Mouse (Mus musculus) limb, embryonic 12.5 days (tissue): ENCODE measurements around the gene Ndufs3. TPM values are rescaled to one million over a fixed set of nuclear protein-coding genes. Genes with fewer than 3 reads are reported as not detected.

Experiments used
- ATAC-seq: fragments of 200-750 bp; cut with Nextera tagmentation; 2 replicates; pipeline ENCODE4 v1.8.0; 2017; ENCODE audit warnings: low read depth, moderate TSS enrichment; ENCODE audit not compliant: insufficient number of reproducible peaks, insufficient read depth, low FRiP score, low TSS enrichment
- H3K27ac ChIP-seq: fragments of 300-500 bp; sonication (generic); 2 replicates; pipeline ENCODE4 v1.5.1; 2016; ENCODE audit warnings: mild to moderate bottlenecking, moderate library complexity
- H3K27me3 ChIP-seq: fragments of 300-500 bp; sonication (generic); 2 replicates; pipeline ENCODE4 v1.6.1; 2016; ENCODE audit warnings: mild to moderate bottlenecking, moderate library complexity
- H3K36me3 ChIP-seq: fragments of 300-500 bp; sonication (generic); 2 replicates; pipeline ENCODE4 v1.6.1; 2016; ENCODE audit warnings: mild to moderate bottlenecking, moderate library complexity
- H3K4me1 ChIP-seq: fragments of 300-500 bp; sonication (generic); replicated peaks from 2 replicates; pipeline ENCODE4 v1.6.1; 2016
- H3K4me2 ChIP-seq: fragments of 300-500 bp; sonication (generic); 2 replicates; pipeline ENCODE4 v1.6.1; 2016; ENCODE audit warnings: mild to moderate bottlenecking, moderate library complexity
- H3K4me3 ChIP-seq: fragments of 300-500 bp; sonication (generic); replicated peaks from 2 replicates; pipeline ENCODE4 v1.5.1; 2016; ENCODE audit warnings: mild to moderate bottlenecking
- H3K9ac ChIP-seq: fragments of 300-500 bp; sonication (generic); replicated peaks from 2 replicates; pipeline ENCODE4 v1.6.1; 2016; ENCODE audit warnings: mild to moderate bottlenecking, moderate library complexity
- H3K9me3 ChIP-seq: fragments of 300-500 bp; sonication (generic); 2 replicates; pipeline ENCODE4 v1.6.1; 2016; ENCODE audit warnings: mild to moderate bottlenecking, moderate library complexity
- WGBS: fragments of 180-500 bp; shearing (Covaris S2); methylation state at CpG from one replicate; pipeline ENCODE4 v1.1.7; 2016; 5-methylcytosine and 5-hydroxymethylcytosine counted together
- polyA plus RNA-seq: library from polyadenylated mRNA; unstranded; fragments of >200 nt; fragmentation: Nextera tagmentation; extraction: Ambion mirVana; gene quantifications from 2 replicates; pipeline ENCODE4 v1.2.1, GENCODE M21; 2016

Ndufs3 gene
- polyA plus RNA-seq, 1 experiment from 2014 or later = 212 TPM

DNA sequence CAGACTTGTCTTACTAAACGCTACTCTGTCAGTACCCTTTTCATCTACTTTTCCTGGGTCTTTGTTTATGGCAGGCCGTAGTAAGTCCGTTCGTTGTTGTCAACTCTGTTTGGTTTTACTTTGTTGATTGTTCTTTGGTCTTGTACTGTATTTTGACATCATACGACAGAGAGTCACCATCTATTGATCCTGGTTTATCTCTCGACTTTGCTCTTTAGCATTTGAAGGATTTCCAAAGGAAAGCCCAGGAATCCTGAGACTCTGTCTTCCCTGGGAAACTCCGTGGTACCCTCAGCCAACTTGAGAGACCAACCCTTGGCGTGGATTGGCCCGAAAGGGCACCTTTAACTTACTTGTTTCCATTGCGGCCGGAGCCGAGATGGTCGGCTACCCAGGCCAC, 23.9 kb upstream of the Ndufs3 start:
- ATAC-seq = no peak
- no peaks in the 10 kb centered on the region for H3K9me3 ChIP-seq
- H3K27me3 ChIP-seq = peaks cover 10% of the 10 kb centered on the region; the same call in 1 of the 2 replicates
- no peaks in the 10 kb centered on the region for H3K4me1 ChIP-seq
- WGBS = 86% methylated on average over 13 of the region's 13 CpGs
- H3K4me2 ChIP-seq = no peak overlapping the region
- H3K4me3 ChIP-seq = no peak overlapping the region
- H3K9ac ChIP-seq = no peak overlapping the region
- H3K27ac ChIP-seq = no peak overlapping the region
- no peaks in the 10 kb centered on the region for H3K36me3 ChIP-seq

DNA sequence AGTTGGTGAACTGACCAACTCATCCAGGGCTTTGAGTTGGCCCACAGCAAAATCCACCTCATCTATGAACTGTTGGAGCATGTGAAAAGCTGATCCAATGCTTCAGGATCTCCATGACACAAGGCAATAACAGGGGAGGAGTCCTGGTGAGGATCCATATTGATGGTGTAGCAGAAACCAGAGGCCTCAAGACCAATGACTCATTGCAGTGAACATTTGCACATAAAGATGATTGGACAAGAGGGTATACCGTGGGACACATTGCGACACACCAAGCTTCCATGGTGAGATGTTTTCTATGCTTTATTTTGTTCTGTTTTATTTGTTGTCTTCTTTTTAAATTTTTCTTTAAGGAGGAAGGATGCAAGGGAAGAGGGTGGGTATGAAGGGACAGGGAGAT, 18.0 kb upstream of the Ndufs3 start:
- Histone ChIP-seq H3K27ac (no peak overlapping the region), H3K36me3 (no peaks in the 10 kb centered on the region), H3K4me1 (peaks cover 4% of the 10 kb centered on the region; the same call in 1 of the 2 replicates), H3K4me2 (no peak overlapping the region), H3K9me3 (no peaks in the 10 kb centered on the region), H3K9ac (no peak overlapping the region), H3K4me3 (no peak overlapping the region), H3K27me3 (no peaks in the 10 kb centered on the region)
- 97% methylated on average over 2 of the region's 2 CpGs for WGBS
- ATAC-seq = no peak

DNA sequence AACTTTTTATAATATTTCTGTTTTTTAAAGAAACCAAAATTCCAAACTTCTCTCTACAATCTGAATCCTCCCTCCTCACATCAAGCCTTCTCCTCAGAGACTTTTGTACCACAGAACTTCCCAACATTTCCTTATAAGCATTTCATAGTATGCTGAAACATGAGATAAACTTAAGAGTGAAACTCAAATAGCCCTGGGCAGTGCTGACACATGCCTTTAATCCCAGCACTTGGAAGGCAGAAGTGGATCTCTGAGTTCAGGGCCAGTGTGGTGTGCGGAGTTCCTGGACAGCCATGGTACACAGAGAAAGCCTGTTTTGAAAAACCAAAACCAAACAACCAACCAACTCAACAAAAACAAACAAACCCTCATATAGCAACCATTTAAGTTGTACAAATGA, 16.6 kb upstream of the Ndufs3 start:
- no peak for ATAC-seq
- no peak overlapping the region for H3K4me2 ChIP-seq
- H3K9ac ChIP-seq = no peak overlapping the region
- no peak overlapping the region for H3K4me3 ChIP-seq
- no peaks in the 10 kb centered on the region for H3K9me3 ChIP-seq
- H3K27me3 ChIP-seq = no peaks in the 10 kb centered on the region
- H3K36me3 ChIP-seq = no peaks in the 10 kb centered on the region
- WGBS = 95% methylated on average over 1 of the region's 1 CpGs
- no peak overlapping the region for H3K27ac ChIP-seq
- H3K4me1 ChIP-seq = peaks cover 9% of the 10 kb centered on the region

DNA sequence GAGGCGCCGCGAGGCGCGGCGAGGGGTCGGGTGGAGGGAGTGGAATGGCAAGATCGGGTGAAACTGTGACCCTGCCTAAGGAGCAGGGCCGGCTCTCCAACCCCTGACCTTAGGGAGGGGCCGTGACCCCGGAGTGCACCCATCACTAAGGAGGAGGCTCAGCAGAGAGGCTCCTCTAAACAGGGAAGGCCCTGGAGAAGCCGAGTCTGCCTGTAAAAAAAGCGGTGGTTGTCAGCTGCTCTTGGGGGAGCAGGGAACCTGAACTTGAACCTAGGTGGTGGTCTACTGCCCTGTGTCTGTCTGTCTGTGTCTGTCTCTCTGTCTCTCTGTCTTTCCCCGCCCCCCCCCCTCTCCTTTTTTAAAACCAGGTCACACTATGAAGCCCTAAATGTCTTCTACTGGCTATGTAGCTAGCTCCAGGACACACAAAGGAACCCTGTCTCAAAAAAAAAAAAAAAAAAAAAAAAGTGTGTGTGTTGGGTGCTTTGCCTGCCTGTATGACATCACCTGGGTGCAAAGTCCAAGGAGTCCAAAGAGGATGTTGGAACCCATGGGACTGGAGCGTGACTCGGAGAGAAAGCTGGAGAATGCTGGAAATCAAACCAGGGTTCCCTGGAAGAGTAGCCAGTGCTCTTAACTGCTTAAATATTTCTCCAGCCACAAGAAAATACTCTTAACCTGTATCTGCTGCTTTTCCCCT, 13.5 kb upstream of the Ndufs3 start:
- Histone ChIP-seq H3K9ac (peak overlapping the region; percentile 98), H3K4me3 (peak overlapping the region; percentile 69), H3K4me1 (peaks cover 18% of the 10 kb centered on the region), H3K36me3 (peaks cover 19% of the 10 kb centered on the region; the same call in 1 of the 2 replicates), H3K4me2 (peak overlapping the region; percentile 80), H3K9me3 (no peaks in the 10 kb centered on the region), H3K27ac (peak overlapping the region; percentile 97), H3K27me3 (no peaks in the 10 kb centered on the region)
- peak; percentile 45; the same call in 1 of the 2 replicates for ATAC-seq
- 10% methylated on average over 16 of the region's 16 CpGs for WGBS

DNA sequence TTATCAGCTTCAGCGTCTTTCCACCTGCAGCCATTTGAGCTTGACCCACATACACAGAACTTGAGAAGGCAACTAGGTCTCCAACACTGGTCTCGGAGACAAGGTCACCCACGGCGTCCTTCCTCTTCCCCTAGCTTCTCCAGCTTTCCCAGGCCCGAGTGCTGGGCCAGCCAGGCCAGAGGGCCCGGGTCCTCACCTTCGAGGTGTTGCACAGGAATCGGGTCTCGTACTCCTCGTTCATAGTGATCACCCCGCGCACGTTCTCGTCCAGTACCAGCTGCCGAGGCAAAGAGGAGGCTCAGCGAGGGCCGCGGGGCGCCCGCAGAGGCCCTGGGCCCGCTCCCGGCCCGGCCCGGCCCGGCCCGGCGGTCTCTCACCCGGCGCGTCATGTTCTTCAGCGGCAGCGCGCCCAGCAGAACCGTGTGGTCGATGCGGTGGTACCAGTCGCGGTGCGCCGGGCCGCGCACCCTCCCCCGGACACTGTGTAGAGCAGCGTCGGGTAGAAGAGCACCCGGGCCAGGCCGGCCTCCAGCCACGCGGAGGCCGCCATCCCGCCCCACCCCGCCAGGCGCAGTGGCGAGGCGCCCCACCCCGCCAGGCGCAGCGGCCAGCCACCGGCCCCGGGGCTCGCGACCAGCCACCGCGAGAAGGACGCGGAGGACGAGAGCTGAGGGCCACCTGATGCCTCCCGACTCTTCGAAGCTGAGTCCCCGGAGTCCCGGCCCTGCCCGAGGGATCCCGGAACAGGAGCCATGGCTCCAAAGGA, 12.8 kb upstream of the Ndufs3 start:
- peak overlapping the region; percentile 69 for H3K4me3 ChIP-seq
- peak overlapping the region; percentile 80 for H3K4me2 ChIP-seq
- H3K9ac ChIP-seq = peak overlapping the region; percentile 98
- no peaks in the 10 kb centered on the region for H3K27me3 ChIP-seq
- H3K4me1 ChIP-seq = peaks cover 18% of the 10 kb centered on the region
- peak overlapping the region; percentile 97 for H3K27ac ChIP-seq
- under 1% methylated on average over 73 of the region's 73 CpGs for WGBS
- H3K9me3 ChIP-seq = no peaks in the 10 kb centered on the region
- peak; percentile 80 for ATAC-seq
- H3K36me3 ChIP-seq = peaks cover 26% of the 10 kb centered on the region; the same call in 1 of the 2 replicates

DNA sequence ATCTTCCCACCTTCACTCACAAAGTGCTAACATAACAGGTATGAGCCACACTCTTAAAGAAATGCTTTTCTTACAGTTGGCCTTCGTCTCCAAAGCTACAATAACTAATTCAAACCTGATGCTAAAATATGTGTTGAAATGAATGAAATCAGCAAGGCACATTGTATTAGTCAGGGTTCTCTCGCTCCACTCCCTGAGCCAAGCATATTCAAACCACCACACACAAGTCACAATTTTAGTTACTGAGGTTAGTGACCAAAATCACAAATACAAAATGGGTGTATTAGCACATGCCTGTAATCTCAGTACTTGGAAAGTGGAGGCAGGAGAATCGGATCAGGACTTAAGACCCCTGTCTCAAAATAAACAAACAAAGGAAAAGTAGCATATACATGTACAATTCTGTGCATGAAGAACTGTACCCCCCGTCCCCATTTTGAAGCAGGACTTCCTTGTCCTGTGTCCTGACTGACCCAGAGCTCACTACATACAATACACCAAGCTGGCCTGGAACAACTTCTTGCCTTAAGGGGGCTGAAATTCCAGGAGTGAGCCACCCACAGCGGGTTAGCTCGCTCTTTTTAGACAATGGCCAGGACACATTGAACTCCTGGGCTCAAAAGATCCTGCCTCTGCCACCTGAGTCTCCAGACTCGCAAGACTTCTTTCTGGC, 12.1 kb upstream of the Ndufs3 start:
- Histone ChIP-seq H3K27ac (peak overlapping the region; percentile 97), H3K4me1 (peaks cover 18% of the 10 kb centered on the region), H3K9me3 (no peaks in the 10 kb centered on the region), H3K4me3 (peak overlapping the region; percentile 69), H3K27me3 (no peaks in the 10 kb centered on the region), H3K36me3 (peaks cover 29% of the 10 kb centered on the region), H3K9ac (peak overlapping the region; percentile 98), H3K4me2 (peak overlapping the region; percentile 80)
- 26% methylated on average over 7 of the region's 7 CpGs for WGBS
- ATAC-seq = peak; percentile 24; the same call in 1 of the 2 replicates

DNA sequence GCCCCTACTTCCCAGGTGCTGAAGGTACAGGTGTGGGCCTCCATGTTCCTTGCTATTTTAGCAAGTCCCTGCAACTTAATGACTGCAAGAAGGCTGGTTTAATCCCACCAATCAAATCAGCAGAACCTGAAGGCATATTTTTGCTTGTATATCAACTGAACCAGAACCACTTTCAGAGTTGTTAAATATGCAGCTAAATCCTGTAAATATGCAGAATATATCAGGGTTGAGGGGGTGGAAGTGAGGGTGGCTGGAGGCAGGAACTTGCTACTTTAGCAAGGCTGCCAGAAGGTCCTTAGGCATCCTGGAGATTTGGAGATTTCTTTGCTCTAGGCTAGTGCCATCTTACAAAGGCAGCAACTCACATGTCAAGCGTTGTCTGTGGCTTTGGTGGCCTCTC, 10.9 kb upstream of the Ndufs3 start:
- no peak overlapping the region for H3K27ac ChIP-seq
- H3K27me3 ChIP-seq = no peaks in the 10 kb centered on the region
- ATAC-seq = no peak

DNA sequence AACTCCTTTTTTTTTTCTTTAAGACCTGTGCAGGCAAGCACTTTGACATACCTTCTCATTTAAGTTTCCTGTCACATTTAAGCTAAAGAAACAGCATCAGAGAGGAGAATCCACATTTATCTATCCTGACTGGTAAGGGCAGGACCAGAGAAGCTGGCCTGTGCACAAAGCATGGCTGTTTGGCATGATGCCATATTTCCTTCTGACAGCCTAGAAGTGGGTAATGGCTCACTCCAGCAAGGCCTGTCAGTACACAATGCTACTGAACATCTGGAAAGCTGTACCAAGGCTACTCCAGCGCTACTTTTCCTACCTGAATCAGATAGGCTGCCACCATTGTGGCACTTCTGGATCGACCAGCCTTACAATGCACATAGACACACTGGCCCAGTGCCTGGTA, 9.0 kb upstream of the Ndufs3 start:
- no peak overlapping the region for H3K27ac ChIP-seq
- no peak for ATAC-seq
- H3K4me1 ChIP-seq = peaks cover 18% of the 10 kb centered on the region
- no peak overlapping the region for H3K4me2 ChIP-seq
- H3K27me3 ChIP-seq = no peaks in the 10 kb centered on the region
- no peaks in the 10 kb centered on the region for H3K9me3 ChIP-seq
- peaks cover 60% of the 10 kb centered on the region for H3K36me3 ChIP-seq
- no peak overlapping the region for H3K4me3 ChIP-seq
- H3K9ac ChIP-seq = no peak overlapping the region
- whole genome bisulfite sequencing = 86% methylated on average over 2 of the region's 2 CpGs

More for the DNA sequence above, 10.9 kb upstream of the Ndufs3 start:
- no peak overlapping the region for H3K4me3 ChIP-seq
- H3K9me3 ChIP-seq = no peaks in the 10 kb centered on the region
- H3K36me3 ChIP-seq = peaks cover 41% of the 10 kb centered on the region
- H3K9ac ChIP-seq = no peak overlapping the region; the same call in 1 of the 2 replicates
- 96% methylated on average over 1 of the region's 1 CpGs for WGBS
- H3K4me2 ChIP-seq = 0 out of 2 replicates have a peak overlapping the region, but pooled peaks have one; percentile 80
- H3K4me1 ChIP-seq = peaks cover 18% of the 10 kb centered on the region

DNA sequence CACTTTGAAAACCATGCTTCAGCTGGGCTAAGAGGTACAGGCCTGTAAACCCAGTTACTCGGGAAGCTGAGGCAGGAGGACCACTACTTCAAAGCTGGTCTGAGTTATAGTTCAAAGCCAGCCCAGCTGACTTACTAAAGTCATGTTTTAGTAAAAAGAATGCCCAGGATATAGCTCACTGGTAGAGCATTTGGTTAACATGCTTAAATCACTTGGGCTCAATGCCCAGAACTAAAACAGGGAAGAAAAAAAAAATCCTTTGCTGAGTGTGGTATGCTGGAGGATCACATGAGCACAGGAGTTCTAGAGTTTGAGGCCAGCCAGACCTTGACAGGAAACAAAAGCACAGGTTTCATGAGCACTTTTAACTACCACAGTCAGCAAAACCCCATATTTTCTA, 7.0 kb upstream of the Ndufs3 start:
- WGBS = 77% methylated on average over 1 of the region's 1 CpGs
- H3K9me3 ChIP-seq = no peaks in the 10 kb centered on the region
- H3K4me3 ChIP-seq = no peak overlapping the region
- H3K4me2 ChIP-seq = no peak overlapping the region
- peaks cover 14% of the 10 kb centered on the region for H3K4me1 ChIP-seq
- H3K27ac ChIP-seq = no peak overlapping the region
- H3K9ac ChIP-seq = no peak overlapping the region
- H3K36me3 ChIP-seq = peaks cover 78% of the 10 kb centered on the region
- no peak for ATAC-seq
- H3K27me3 ChIP-seq = no peaks in the 10 kb centered on the region

DNA sequence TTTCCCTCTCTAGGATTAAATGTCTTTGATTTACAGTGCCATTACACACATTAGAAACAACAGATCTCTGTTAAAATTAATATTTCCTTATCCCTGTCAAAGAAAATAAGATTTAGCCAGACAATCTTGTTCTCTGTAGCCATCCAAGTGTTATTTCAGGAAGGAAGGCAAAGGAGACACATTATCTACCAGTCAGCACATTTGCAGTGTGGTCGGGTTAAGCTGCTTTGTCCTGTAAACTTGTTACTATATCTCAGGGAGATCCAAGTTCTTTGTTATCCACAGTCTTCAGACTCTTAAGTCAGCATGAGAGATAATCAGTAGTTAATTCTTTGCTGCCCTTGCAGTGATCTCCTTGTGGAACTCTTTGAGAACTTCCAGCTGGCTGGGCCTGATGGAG, 6.2 kb upstream of the Ndufs3 start:
- Histone ChIP-seq H3K4me1 (peaks cover 11% of the 10 kb centered on the region), H3K4me2 (no peak overlapping the region), H3K36me3 (peaks cover 83% of the 10 kb centered on the region), H3K9me3 (no peaks in the 10 kb centered on the region), H3K27me3 (no peaks in the 10 kb centered on the region), H3K4me3 (no peak overlapping the region), H3K27ac (no peak overlapping the region), H3K9ac (no peak overlapping the region)
- WGBS = 92% methylated on average over 1 of the region's 1 CpGs
- no peak for ATAC-seq

DNA sequence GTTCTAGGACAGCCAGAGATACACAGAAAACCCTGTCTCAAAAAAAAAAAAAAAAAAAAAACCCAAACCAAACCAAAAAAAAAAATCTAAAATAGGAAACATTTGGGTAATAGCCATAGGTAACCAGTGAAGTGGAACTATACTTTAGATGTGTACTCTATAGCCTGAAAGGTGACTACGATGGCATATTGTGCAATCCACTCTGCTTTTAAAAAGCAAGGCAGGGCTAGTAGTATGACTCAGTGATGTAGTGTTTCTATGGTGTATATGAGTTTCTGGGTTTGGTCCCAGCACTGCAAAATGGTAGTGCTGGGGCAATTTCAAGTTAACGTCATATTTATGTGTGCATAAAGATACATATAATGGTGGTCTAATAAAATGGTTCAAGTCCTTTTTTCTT, 2.1 kb upstream of the Ndufs3 start:
- no peaks in the 10 kb centered on the region for H3K9me3 ChIP-seq
- H3K4me1 ChIP-seq = peaks cover 21% of the 10 kb centered on the region
- peaks cover 67% of the 10 kb centered on the region for H3K36me3 ChIP-seq
- no peak overlapping the region for H3K4me2 ChIP-seq
- no peak overlapping the region for H3K9ac ChIP-seq
- no peak overlapping the region for H3K4me3 ChIP-seq
- no peak for ATAC-seq
- no peaks in the 10 kb centered on the region for H3K27me3 ChIP-seq
- 96% methylated on average over 2 of the region's 2 CpGs for WGBS
- H3K27ac ChIP-seq = no peak overlapping the region
